Mouse (Mus musculus) neural tube, embryonic 14.5 days (tissue): ENCODE results near the gene Cenpa. TPM values are rescaled to one million over a fixed set of nuclear protein-coding genes. Genes with fewer than 3 reads are reported as not detected.
"Not testable (repeated sequence)": the region's sequence is repeated elsewhere in the genome, so short reads cannot be mapped to it uniquely, and the experiment has no call there.

Experiments
- ATAC-seq: fragments of 200-750 bp; cut with Nextera tagmentation; 2 replicates; pipeline ENCODE4 v1.8.0; 2017; ENCODE audit warnings: low read depth, mild to moderate bottlenecking, moderate TSS enrichment, moderate library complexity
- H3K27ac ChIP-seq: fragments of 300-500 bp; sonication (generic); 2 replicates; pipeline ENCODE4 v1.5.1; 2014; ENCODE audit warnings: low read depth, mild to moderate bottlenecking, control low read depth, low read length, moderate library complexity, mixed read lengths
- H3K27me3 ChIP-seq: fragments of 300-500 bp; sonication (generic); 2 replicates; pipeline ENCODE4 v1.6.1; 2014; ENCODE audit warnings: low read length; ENCODE audit not compliant: control insufficient read depth, insufficient read depth
- H3K36me3 ChIP-seq: fragments of 300-500 bp; sonication (generic); 2 replicates; pipeline ENCODE4 v1.6.1; 2014; ENCODE audit warnings: low read length, mixed read lengths; ENCODE audit not compliant: control insufficient read depth, insufficient read depth
- H3K4me1 ChIP-seq: fragments of 300-500 bp; sonication (generic); 2 replicates; pipeline ENCODE4 v1.6.1; 2014; ENCODE audit warnings: low read length; ENCODE audit not compliant: control insufficient read depth, insufficient read depth
- H3K4me2 ChIP-seq: fragments of 300-500 bp; sonication (generic); 2 replicates; pipeline ENCODE4 v1.6.1; 2014; ENCODE audit warnings: mild to moderate bottlenecking, low read depth, low read length, control low read depth
- H3K4me3 ChIP-seq: fragments of 300-500 bp; sonication (generic); 2 replicates; pipeline ENCODE4 v1.5.1; 2014; ENCODE audit warnings: low read depth, low read length, control low read depth, mixed read lengths
- H3K9ac ChIP-seq: fragments of 300-500 bp; sonication (generic); replicated peaks from 2 replicates; pipeline ENCODE4 v1.6.1; 2014; ENCODE audit warnings: low read depth, mild to moderate bottlenecking, control low read depth, low read length, mixed read lengths
- H3K9me3 ChIP-seq: fragments of 300-500 bp; sonication (generic); 2 replicates; pipeline ENCODE4 v1.6.1; 2016; ENCODE audit warnings: low read length; ENCODE audit not compliant: control insufficient read depth
- WGBS: fragments of 180-500 bp; shearing (Covaris S2); extraction: QIAGEN DNeasy Blood & Tissue Kit; methylation state at CpG from one replicate; pipeline ENCODE4 v1.1.7; 2014; 5-methylcytosine and 5-hydroxymethylcytosine counted together
- polyA plus RNA-seq: library from polyadenylated mRNA; unstranded; fragments of >200 nt; fragmentation: Nextera tagmentation; extraction: Ambion mirVana; gene quantifications from 2 replicates; pipeline ENCODE4 v1.2.1, GENCODE M21; 2014

The Cenpa gene
- polyA plus RNA-seq, 1 experiment from 2014 or later: 23.7 TPM

DNA sequence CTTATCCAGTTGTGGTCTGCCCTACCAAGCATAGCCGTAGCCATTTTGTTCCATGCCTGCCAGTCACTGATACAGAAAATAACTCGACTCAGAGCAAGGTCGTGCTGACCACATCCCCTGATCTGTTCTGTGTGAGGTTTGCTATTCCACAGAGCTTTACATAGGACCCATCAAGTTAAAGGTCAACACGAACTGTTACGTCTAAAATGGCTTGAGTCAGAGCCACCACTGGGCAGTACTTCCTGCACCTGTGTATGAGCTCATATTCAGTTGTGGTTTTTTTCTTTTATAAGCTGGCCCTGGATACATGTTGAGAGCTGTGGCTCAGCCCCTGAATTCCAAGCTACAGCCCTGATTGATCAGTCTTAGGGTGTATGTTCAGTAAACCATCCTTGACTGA is 13.0 kb downstream of the Cenpa start:
- Histone ChIP-seq H3K4me1 (no peaks in the 10 kb centered on the region), H3K4me3 (no peak overlapping the region), H3K9ac (no peak overlapping the region), H3K27me3 (no peaks in the 10 kb centered on the region), H3K36me3 (no peaks in the 10 kb centered on the region), H3K4me2 (no peak overlapping the region), H3K27ac (no peak overlapping the region), H3K9me3 (no peaks in the 10 kb centered on the region)
- ATAC-seq: no peak
- 86% methylated on average over 5 of the region's 5 CpGs for WGBS

DNA sequence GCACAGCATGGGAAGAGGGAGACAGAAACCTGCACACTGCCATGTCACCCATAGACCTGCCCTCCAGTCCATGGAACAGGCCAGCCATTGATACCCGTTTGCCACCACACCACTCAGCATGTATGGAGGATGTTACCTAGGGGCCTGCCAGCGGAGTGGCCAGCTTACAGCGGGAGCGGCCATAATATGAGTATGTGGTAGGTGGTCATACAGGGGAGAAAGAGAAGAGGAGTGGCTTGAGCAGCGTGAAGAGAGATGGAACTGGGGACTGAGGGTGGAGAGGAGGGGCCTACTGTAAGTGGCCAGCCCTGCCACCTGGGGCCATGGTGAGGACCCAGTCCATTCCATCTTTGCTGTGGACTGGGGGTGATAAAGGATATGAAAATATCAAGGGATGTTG is 15.4 kb downstream of the Cenpa start:
- ATAC-seq: no peak
- WGBS: 87% methylated on average over 5 of the region's 5 CpGs
- H3K27me3 ChIP-seq: no peaks in the 10 kb centered on the region
- no peak overlapping the region for H3K4me3 ChIP-seq
- no peak overlapping the region for H3K27ac ChIP-seq
- no peaks in the 10 kb centered on the region for H3K36me3 ChIP-seq
- H3K9me3 ChIP-seq: no peaks in the 10 kb centered on the region
- H3K4me1 ChIP-seq: no peaks in the 10 kb centered on the region
- no peak overlapping the region for H3K4me2 ChIP-seq
- no peak overlapping the region for H3K9ac ChIP-seq

DNA sequence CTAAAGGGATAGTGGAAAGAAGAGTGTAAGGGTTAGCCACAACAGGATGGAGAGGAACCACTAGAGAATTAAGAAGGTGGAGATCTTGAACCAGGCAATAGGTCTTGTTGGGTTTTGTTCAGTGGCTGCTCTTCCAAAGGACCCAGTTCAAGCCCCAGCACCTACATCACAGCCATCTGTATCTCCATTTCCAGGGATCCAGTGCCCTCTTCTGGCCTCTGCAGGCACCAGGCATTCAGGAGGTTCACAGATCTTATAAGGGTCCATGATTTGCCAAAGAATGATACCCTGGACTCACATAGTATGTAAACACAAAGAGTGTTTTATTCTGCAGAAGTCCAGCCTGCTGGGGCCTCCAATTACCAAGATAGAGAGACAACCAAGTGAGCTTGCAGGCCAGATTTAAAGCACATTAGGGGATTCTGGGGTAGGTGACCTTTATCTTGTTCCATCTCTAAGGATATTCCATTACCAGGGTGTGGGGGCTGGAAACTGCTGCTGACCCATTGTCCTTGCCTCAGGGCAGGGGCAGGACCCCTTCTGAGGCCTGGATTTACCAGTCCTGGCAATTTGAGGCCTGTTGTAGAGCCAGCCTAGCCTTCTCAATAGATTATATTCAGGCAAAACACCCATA is 16.5 kb downstream of the Cenpa start:
- Histone ChIP-seq H3K4me1 (no peaks in the 10 kb centered on the region), H3K27me3 (no peaks in the 10 kb centered on the region), H3K27ac (no peak overlapping the region), H3K9me3 (no peaks in the 10 kb centered on the region), H3K4me3 (no peak overlapping the region), H3K4me2 (no peak overlapping the region), H3K9ac (no peak overlapping the region), H3K36me3 (no peaks in the 10 kb centered on the region)
- no peak for ATAC-seq

DNA sequence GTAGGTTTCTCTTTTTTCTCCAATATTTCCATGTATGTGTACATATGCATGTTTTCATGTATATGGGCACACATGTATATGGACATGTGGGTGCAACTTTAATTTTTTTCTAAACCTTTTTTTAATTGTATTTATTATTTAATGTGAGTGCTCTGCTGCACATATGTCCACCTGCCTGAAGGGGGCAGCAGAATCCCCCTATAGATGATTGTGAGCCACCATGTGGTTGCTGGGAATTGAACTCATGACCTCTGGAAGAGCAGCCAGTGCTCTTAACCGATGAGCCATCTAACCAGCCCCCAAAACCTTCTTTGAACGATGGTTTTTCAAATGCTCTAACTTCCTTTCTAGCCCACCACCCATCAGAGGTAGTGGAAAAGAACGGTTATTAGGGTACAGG is 17.4 kb downstream of the Cenpa start:
- Histone ChIP-seq H3K9ac (no peak overlapping the region), H3K4me2 (no peak overlapping the region), H3K4me3 (no peak overlapping the region), H3K27ac (no peak overlapping the region), H3K27me3 (no peaks in the 10 kb centered on the region), H3K4me1 (no peaks in the 10 kb centered on the region), H3K36me3 (no peaks in the 10 kb centered on the region), H3K9me3 (no peaks in the 10 kb centered on the region)
- no peak for ATAC-seq
- WGBS: 78% methylated on average over 3 of the region's 3 CpGs

DNA sequence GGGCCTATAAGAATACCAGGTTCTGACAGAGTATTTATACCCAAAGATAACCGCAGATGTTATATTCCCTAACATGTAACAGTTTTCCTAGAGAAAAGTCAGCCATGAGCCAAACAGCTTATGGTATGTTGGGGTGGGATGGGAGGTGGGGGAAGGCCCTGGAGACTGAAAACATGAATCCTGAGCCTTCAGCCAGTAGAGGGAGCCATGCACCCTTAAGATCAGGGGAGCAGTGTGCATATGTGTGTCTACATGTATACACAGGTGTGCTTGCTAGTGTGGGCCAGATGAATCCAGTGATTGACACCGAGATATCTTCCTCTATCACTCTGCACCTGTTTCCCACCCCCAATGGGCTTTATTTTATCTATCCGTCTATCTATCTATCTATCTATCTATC is 20.2 kb downstream of the Cenpa start:
- no peaks in the 10 kb centered on the region for H3K36me3 ChIP-seq
- no peak overlapping the region for H3K4me2 ChIP-seq
- no peak overlapping the region for H3K4me3 ChIP-seq
- no peak overlapping the region for H3K27ac ChIP-seq
- H3K4me1 ChIP-seq: no peaks in the 10 kb centered on the region
- no peaks in the 10 kb centered on the region for H3K27me3 ChIP-seq
- H3K9ac ChIP-seq: no peak overlapping the region
- H3K9me3 ChIP-seq: no peaks in the 10 kb centered on the region
- WGBS: 66% methylated on average over 3 of the region's 3 CpGs
- ATAC-seq: no peak

DNA sequence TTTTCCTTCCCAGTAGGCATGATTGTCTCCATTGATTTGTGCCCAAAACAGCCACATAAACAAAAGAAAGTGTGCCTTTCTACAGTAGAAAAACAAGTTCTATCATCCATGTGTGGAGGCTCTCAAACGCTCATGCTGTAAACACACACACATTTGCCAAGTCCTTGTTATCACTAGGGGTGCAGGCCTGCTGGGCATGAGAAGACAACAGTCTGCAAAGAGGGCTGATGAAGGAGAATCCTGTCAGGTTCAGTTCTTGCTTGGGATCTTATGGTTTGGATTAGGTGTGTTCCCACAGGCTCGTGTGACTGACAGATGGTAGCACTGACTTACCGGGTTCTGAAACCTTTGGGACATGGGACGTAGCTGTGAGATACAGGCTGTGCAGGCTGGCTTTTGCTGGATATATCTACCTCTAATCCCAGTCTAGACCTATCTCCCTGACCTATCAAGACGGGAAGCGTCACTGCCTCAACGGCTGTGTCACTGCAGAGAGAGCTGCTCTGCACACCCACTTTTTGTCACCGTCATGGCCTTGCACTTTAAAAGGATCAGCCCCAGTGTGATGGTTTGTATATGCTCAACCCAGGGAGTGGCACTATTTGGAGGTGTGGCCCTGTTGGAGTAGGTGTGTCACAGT is 33.9 kb downstream of the Cenpa start:
- 90% methylated on average over 8 of the region's 8 CpGs for WGBS
- no peaks in the 10 kb centered on the region for H3K27me3 ChIP-seq
- no peaks in the 10 kb centered on the region for H3K36me3 ChIP-seq
- no peaks in the 10 kb centered on the region for H3K9me3 ChIP-seq
- H3K27ac ChIP-seq: no peak overlapping the region
- no peak overlapping the region for H3K4me3 ChIP-seq
- no peak overlapping the region for H3K9ac ChIP-seq
- H3K4me2 ChIP-seq: no peak overlapping the region
- H3K4me1 ChIP-seq: no peaks in the 10 kb centered on the region
- ATAC-seq: no peak

DNA sequence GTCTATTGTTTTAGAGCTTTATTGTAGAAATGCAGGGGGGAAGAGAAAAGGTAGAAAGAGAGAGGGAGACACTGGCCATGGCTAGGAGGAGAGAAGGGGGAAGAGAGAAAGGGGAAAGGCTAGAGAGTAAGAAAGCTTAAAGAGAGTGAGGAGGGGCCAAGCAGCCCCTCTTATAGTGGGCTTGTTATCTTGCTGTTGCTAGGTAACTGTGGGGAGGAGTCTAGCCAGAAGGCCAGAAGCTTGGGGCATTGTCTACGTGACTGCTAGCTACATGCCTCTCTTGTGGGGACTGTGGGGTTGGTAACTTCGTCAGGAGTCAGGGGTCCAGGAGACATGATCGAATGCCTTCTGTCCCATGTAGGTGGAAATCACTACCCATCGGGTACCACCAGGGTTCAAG is 34.8 kb downstream of the Cenpa start:
- not testable (repeated sequence) for H3K9ac ChIP-seq, H3K4me3 ChIP-seq, H3K27ac ChIP-seq, H3K9me3 ChIP-seq, H3K4me2 ChIP-seq, H3K27me3 ChIP-seq, H3K4me1 ChIP-seq, ATAC-seq, H3K36me3 ChIP-seq
- WGBS: 41% methylated on average over 4 of the region's 4 CpGs

DNA sequence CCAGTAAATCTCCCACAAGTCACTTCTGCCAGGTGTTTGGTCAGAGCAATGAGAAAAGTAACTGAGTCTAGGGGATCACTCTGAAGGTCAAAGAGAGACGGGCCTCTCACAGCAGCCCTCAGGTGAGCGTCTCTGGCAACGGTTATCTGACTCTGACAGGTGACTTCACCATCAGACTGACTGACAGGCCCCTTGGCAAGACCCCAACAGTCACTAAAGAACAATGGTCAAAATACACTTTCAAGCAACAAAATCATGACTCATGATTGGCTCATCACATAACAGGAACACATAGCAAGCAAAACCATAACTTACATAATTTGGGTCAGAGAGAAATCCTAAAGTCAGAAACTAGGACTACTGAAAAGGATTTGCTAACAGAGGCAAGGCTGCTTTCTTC is 35.3 kb downstream of the Cenpa start:
- H3K27me3 ChIP-seq: no peaks in the 10 kb centered on the region
- ATAC-seq: no peak
- H3K36me3 ChIP-seq: no peaks in the 10 kb centered on the region
- H3K9me3 ChIP-seq: no peaks in the 10 kb centered on the region
- no peak overlapping the region for H3K4me2 ChIP-seq
- no peaks in the 10 kb centered on the region for H3K4me1 ChIP-seq
- H3K4me3 ChIP-seq: no peak overlapping the region
- WGBS: 86% methylated on average over 3 of the region's 3 CpGs
- no peak overlapping the region for H3K9ac ChIP-seq
- no peak overlapping the region for H3K27ac ChIP-seq

DNA sequence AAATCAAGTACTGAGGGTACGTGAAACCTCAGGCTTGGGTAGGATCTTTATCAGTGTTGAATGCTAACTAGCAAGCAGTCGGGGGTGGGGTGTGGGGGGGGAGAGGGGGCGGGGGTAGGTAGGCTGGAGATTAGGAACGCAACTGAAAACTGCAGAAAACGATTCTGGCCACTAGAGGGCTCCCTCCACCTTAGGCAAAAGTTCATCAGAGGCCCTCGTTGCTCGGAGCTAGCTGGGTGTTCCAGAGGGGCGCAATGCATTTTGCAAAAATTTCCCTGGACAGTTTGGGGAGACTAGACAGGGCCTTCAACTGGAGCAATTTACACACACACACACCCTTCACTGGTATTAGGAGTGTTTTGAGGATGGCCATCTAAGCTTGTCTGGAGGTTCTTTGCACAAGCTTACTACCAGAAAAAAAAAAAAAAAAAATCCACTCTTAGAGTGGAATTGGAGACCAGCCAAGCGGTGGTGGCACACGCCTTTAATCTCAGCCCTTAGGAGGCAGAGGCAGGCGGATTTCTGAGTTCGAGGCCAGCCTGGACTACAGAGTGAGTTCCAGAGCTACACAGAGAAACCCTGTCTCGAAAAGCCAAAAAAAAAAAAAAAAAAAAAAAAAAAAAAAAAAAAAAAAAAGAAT is 43.3 kb downstream of the Cenpa start:
- WGBS: 13% methylated on average over 13 of the region's 13 CpGs
- no peaks in the 10 kb centered on the region for H3K9me3 ChIP-seq
- H3K9ac ChIP-seq: no peak overlapping the region
- no peaks in the 10 kb centered on the region for H3K27me3 ChIP-seq
- no peaks in the 10 kb centered on the region for H3K36me3 ChIP-seq
- H3K4me1 ChIP-seq: peaks cover 6% of the 10 kb centered on the region; the same call in 1 of the 2 replicates
- no peak overlapping the region for H3K4me3 ChIP-seq
- no peak for ATAC-seq
- no peak overlapping the region for H3K27ac ChIP-seq
- no peak overlapping the region for H3K4me2 ChIP-seq
